Mouse (Mus musculus) small intestine, adult 2 months (tissue): ENCODE data around the gene Ugt1a6b.
"Not testable (repeated sequence)": the region's sequence is repeated elsewhere in the genome, so short reads cannot be mapped to it uniquely, and the experiment has no call there.

Experiments used
- CTCF ChIP-seq: fragments of 200-500 bp; IDR thresholded peaks from 2 replicates; pipeline ENCODE4 v1.5.1; 2012; ENCODE audit warnings: low read depth, mild to moderate bottlenecking, control low read depth, inconsistent platforms, low read length, moderate library complexity, mixed read lengths; ENCODE audit not compliant: insufficient replicate concordance, insufficient read length; ENCODE audit errors: extremely low read depth
- POLR2A ChIP-seq: fragments of 200-500 bp; IDR thresholded peaks from 2 replicates; pipeline ENCODE4 v1.6.1; 2012; ENCODE audit warnings: low read depth, mild to moderate bottlenecking, control low read depth, inconsistent platforms, low read length, moderate library complexity

DNA sequence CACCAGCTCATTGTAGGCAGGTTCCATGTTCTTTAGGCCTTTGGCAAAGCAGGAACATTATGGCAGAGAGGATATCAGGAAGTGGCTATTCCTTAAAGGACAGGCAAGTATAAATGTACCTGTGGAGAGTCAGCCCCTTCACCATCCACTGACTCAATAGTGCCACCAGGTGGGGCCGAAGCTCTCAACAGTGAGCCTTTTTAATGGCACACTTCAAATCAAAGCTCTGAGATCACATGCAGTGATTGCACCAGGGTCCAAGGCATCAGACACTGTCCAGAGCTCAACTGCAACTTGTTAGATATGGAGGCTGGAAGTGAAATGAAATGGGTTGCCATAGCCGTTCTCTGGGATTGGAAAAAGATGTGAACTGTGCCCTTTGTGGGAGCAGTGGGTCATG is 42.2 kb downstream of the Ugt1a6b start:
- TF ChIP-seq CTCF = peak; percentile 27; the same call in 1 of the 2 replicates
- not testable (repeated sequence) for TF ChIP-seq POLR2A
